Mouse (Mus musculus): ENCODE results near the gene Lrig1.

DNA sequence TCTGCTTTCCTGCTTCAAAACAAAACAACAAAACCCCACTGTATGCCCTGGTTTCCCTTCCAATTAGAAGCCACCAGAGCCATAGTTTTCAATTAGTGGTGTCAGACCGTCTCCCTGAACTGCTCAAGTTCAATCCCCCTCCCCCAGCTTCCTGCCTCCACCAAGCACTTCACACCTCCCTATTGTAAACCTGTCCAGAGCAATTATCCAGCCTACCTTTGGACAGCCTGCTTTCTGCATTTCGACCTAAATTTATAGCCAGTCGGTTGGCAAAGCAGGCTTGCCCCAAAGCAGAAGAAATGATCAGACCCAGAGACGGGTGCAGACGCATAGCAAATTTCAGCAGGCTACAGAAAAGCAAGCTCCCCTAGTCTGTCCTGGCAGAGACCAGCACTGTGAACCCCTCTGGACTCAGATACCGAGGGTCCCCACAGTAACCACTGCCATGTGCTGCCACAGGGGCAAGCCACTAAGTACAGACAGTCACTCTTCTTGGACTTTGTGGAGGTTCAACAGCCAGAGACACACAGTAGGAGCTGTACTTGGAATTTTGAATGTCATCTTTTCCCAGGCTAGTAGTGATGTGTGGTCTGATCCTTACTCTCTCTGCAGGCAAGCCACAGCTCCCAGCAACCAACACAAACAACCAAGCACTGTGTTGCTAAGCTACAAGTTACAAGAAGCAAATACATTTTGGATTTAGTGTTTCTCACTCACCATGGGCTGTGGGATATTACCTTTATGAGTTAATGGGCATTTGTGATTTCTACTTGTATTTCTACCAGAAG is 21.4 kb downstream of the Lrig1 start:
- TF ChIP-seq CTCF (IDR thresholded peaks at IDR 0.05; ENCODE audit: insufficient read depth, low read depth, low read length) (no peak), POLR2A (IDR thresholded peaks at IDR 0.05; ENCODE audit: insufficient read depth, low read depth, low read length) (no peak)
